Mouse (Mus musculus) c-Kit-positive CD71-negative TER-119-negative erythroid progenitor cells, embryonic 14.5 days (primary cell): ENCODE results near the gene Iqcj.

ENCODE experiments used
- DNase-seq: peaks from one replicate; pipeline ENCODE4 v3.0.0-alpha.2; 2013; ENCODE audit warnings: low read depth

Gene Iqcj

GRCm38 (mm10) chr3:67892026-67892705, at the start of gene Iqcj, which contains the start of gene Iqschfp:
Iqcj (plus strand) TSS chr3:67892220.
Iqschfp (plus strand) TSS chr3:67892232.
- no peak for DNase-seq

GRCm38 (mm10) chr3:67852397-67852796, 39.6 kb upstream of the Iqcj start:
- DNase-seq, result no peak

DNA sequence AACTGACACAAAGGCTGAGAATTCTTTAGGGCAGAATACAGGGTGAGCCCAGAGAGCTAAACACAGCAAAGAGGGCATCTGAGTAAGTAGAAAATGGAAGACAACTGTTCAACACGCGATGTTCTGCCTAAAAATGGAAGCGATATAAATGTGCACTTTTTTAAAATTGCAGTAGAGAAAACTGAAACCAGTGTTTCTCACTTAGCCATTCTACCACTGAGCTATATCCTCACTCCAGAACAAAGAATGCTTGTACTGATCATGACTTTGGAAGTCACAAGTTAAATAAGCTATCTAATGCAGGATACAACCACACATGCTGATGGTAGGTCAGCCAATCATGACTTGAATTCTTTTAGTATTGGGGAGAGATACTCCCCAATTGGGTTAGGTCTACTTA, 30.5 kb upstream of the Iqcj start:
- DNase-seq, result no peak

- DNase-seq, result no peak
Measured at GRCm38 (mm10) chr3:67867420-67868065, 24.5 kb upstream of the Iqcj start.

DNA sequence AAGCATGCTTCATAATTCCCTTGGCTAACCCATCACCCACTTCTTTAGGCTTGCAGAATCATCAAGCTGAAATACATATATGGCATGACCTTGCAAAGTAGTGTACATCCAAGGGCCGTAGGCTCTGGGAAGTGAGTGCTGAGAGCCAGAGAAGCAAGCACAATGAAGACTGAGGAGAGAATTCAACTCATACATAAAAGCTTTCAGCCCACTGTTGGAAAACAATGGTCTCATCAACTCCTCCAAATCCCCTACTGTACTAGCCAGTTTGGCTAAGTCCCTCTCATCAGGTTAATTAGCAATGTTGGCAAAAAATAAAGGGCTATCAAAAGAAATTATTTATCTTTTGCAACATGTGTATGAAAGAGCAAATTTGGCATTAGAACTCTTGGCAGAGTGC, 22.6 kb upstream of the Iqcj start:
- DNase-seq, result no peak

- no peak for DNase-seq
Measured at GRCm38 (mm10) chr3:67877253-67877652, 14.8 kb upstream of the Iqcj start.

GRCm38 (mm10) chr3:67884335-67884734, 7.7 kb upstream of the Iqcj start:
- DNase-seq, result no peak

- DNase-seq, result no peak
Measured at GRCm38 (mm10) chr3:67886176-67886575, 5.8 kb upstream of the Iqcj start.

DNA sequence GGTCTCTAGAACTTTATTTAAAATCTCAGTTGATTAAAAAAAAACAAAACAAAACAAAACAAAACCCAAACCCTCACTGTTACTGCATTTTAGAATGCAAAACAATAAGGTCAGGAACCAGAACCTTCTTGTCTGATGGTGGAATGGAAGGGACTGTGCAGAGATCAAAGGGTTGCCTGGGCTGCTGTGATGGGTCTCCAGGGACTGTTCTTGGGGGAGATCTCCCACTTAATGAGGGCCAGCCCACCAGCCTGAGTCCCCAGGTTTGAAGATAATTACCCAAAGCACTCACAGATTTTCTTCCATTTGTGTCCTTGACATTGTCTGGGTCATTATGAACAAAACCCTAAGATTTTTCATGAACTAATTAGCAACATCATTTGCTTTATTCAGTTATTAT, 4.8 kb upstream of the Iqcj start:
- no peak for DNase-seq

DNA sequence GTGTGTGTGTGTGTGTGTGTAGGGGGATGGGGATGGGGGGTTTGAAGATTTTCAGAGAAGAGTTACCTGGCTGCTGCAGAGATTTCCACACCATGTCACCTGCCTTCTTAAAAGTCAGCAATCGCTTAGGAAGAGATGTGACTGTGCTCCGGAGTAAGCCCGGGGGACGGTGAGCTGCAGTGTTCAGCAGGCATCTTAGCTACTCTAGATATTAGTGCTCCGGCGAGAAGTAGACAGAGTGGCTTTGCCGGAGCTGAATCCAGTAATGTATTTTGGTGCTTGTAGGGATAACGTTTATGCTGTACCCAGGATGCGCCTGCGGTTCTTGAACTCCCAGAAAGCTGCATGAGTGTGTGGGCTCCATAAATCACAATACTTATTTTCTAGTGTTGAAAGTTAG, 748 bp downstream of the Iqcj start:
- no peak for DNase-seq

GRCm38 (mm10) chr3:67902517-67902916, 10.5 kb downstream of the Iqcj start:
- no peak for DNase-seq

DNA sequence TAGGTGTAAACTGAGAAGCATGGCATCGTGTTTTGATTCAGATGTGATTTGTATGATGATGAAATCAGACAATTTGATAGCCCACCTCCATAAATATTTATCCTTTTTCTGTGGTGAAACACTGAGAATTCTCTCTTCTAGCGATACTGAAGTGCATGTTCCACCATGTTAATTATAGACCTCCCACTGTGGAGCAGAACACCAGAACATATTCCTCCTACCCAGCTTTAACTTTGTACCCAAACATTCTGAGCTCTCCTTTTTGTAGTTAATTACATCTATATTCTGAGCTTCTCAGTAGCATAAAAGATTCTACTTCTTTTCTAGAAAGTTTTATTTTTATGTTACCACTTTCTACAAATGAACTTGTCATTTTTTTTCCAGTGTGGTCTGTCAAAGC, 16.6 kb downstream of the Iqcj start:
- no peak for DNase-seq

- DNase-seq, result no peak
Measured at GRCm38 (mm10) chr3:67918098-67918497, 26.1 kb downstream of the Iqcj start.

DNA sequence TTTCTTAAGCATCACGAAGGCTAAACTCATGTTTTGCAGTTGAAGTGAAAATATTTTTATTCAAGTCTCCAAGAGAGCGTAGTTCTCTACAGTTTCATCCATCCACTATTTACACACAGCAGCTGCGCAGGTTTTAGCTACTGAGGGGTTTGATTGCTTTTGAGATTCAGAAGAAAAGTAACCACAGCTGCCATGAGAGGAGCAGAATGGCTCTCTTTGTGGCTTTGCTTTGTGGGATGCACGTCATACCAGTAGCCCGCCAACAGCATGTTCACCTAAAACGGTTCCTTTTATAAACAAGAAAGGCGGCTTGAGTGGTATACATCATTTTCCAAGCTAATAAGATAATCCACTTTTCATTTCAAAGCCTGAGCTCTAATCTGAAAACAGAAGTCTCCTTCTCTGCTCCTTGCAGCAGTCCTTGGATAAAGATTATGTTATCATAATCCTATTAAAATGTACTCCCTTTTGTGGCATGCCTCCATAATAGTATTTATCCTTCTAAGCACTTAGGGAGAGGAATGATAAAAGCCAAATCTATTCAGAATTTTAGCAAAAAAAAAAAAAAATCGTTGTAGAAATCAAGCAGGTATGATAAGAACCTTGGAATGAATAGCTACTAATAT, 26.7 kb downstream of the Iqcj start:
- no peak for DNase-seq

DNA sequence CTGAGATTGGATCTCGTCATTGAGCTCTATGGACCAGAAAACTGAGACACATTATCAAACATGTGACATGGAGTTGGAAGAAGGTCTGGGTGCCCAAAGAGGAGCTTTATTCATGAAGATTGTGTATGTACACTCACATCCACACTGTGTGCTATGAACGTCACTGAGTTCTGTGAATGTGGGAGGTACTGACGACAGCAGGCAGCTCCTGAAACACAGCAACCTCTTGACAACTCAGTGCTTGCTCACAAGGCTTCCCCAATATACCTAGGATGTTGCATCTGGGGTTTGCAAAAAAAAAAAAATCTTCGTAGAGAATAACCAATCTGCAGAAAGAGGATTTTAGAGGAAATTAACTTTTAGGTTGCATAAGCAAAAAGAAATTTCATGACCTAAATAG, 31.1 kb downstream of the Iqcj start:
- DNase-seq, result no peak

DNA sequence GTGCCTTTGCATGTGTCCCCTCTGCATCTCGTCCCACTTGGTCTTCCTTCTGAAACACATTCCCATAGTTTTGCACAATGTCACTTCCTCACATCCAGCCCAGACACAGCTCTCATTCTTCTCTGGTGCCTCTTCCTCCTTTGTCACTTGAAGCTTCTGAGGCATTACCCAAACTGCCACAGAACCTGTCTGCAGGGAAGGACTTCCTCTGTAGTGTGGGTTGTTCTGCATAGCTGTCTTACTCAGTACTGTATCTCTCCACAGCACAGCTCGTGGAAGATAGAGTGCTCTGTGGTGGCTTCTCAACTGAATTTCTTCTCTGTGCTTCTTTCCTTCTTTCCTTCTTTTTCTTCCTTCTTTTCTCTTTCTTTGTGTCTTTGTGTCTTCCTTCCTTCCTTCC, 33.4 kb downstream of the Iqcj start:
- DNase-seq, result no peak

DNA sequence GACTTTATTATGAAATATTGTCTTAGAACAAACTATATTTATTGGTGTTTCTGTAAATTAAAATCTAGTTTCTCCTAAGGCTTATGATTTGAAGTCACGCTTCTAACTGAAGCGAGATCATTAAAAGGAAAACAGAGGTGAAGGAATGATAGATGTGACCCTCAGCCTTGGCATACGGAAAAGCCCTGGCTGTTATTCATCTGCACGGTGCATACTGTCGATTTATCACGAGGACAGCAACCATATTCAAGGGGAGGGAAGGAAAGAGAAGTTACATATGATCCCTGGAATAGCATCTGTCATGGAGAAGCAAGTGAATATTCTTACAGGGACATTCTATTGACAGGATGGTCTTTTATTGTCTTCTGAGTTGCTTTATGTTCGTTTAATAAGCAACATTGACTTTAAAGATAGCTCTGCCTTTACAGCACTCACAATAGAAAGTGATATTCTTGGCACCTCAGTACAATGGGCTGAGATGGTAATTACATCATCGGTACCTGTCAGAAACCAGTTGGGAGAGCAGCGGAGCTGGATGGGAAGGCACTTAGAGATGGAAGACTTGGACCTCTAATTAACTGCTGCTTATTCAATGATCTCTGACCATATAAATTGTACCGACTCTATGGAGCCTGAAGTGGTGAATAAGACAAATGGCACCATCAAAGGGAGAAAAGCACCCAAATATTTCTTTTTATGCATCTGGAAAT, 38.6 kb downstream of the Iqcj start:
- no peak for DNase-seq

DNA sequence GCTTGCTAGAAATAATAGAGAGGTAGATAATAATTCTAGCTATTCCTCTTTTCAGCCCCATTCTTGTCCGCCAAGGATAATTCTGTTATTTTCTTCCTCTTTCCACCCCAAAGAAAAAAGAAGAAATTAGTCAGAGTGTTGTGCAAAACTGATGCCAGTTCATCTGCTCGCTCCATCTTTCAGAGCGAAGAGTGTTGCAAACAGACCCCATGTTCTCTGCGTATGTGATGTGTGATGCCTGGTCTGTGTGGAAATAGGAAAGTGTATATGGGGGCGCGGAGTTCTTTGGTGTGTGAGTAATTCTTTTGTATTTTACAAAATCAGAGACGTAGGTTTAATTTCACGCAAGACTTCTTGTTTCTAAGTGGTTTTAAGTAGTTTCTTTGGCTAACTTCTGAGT, 39.2 kb downstream of the Iqcj start:
- no peak for DNase-seq

GRCm38 (mm10) chr3:67931914-67932313, 39.9 kb downstream of the Iqcj start:
- DNase-seq, result no peak

DNA sequence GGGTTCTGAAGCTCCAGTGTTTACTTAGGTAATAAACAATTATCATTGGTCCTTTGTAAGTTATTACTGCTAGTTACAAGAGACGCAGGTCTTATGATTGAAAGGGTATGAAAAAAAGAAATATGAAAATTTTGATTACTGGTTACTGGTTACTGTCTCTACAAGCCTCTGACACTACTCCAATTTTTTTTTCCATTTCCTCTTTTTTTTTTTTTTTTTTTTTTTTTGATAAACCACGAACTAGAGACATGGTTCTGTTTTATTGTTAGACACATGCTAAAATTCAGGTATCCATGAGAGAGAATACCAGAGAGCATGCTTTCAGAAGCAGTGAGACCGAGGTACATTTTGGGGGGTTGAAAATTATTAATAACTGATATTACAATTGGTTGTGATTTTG, 43.8 kb downstream of the Iqcj start:
- no peak for DNase-seq

DNA sequence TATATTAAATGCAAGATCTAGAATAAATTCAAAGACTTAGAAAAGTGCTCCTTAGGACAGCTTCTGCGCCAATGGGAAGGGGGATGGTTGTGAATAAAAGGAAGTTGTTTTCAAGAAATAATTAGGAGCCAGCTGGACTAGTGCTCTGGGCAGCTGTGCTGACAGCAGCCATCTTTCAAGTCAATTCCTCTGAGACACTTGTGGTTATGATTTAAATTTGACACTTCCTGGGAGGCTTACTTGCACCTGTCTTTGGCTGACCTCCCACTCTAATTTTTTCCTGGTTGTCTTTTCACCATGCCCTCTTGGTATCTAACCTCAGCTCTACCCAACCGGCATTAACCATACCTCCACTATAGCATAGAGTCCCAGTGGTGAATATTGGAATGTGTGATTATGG, 55.0 kb downstream of the Iqcj start:
- no peak for DNase-seq

DNA sequence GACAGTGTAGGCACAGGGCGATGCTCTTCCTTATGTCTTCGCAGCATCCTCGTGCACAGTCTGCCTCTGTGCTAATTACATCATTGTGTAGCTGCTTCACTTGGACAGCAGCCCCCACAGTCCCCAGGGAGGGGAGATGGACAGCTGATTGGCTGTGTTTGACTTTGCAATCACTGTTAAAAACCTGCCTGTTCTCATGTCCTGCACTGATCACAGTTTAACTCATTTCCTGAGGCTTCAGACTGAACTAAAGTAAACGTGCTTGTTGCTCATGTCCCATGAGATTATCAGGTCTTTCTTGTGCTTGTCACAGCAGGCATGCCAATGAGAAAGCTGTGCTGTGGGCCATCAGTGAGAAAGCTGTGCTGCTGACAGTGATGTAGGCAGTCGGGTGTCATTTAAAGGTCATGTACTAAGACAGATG, 60.5 kb downstream of the Iqcj start:
- DNase-seq, result no peak
